Mouse (Mus musculus) liver, embryonic 14.5 days (tissue): ENCODE measurements at regions not wholly inside any gene's neighbourhood (a gene's known extent, or its start where the extent isn't known, plus 50 kb on each side); places are given as distances from the start of the nearest gene placed in this dataset.

Source experiments
- CTCF ChIP-seq: IDR thresholded peaks from 2 replicates; pipeline ENCODE4 v1.5.1; 2016; ENCODE audit warnings: antibody characterized with exemption, low read depth, control low read depth
- EP300 ChIP-seq: IDR thresholded peaks from 2 replicates; pipeline ENCODE4 v1.6.1; 2016; ENCODE audit warnings: antibody characterized with exemption, low read depth

- TF ChIP-seq CTCF = no peak
- TF ChIP-seq EP300 = no peak
Observed at GRCm38 (mm10) chr13:5789302-5789701, 72.0 kb upstream of the Klf6 start.
